Mouse (Mus musculus) erythroblast, embryonic 14.5 days (primary cell): ENCODE measurements around the gene Btbd9.

ENCODE experiments used
- GATA1 ChIP-seq: IDR thresholded peaks from 2 replicates; pipeline ENCODE4 v1.6.1; 2012; ENCODE audit warnings: low read length, inconsistent platforms, mixed read lengths
- TAL1 ChIP-seq: IDR thresholded peaks from 3 replicates; pipeline ENCODE4 v1.6.1; 2012; ENCODE audit warnings: low read length, inconsistent platforms, mixed read lengths

GRCm38 (mm10) chr17:30464240-30464745, 112.0 kb downstream of the Btbd9 start:
- TF ChIP-seq TAL1 (no peak), GATA1 (no peak)
